Mouse (Mus musculus) layer of hippocampus, adult 18-20 months (tissue): ENCODE data around the gene Bag1. TPM values are rescaled to one million over a fixed set of nuclear protein-coding genes. Genes with fewer than 3 reads are reported as not detected.

Experiments
- DNase-seq, 2 experiments: peaks; one replicate each; pipeline ENCODE4 v3.0.0; 2022; ENCODE audit warnings: low spot score in 2 of 2
- microRNA-seq, 2 experiments: library from miRNA; unstranded; fragments of <30 nt; microRNA quantifications; one replicate each; pipeline ENCODE4 v1.2.0; 2021
- total RNA-seq, 2 experiments: library from RNA; stranded (reverse); gene quantifications; 2 replicates each; pipeline ENCODE4 v1.2.3; 2021

Gene Bag1
- total RNA-seq, 2 experiments from 2014 or later = 154 to 156 TPM

GRCm38 (mm10) chr4:40889252-40889651 is 58.8 kb downstream of the Bag1 start:
- DNase-seq = no peak

- DNase-seq = no peak
Observed at GRCm38 (mm10) chr4:40888839-40889238, 59.3 kb downstream of the Bag1 start.

Small RNA genes lying within 50 kb of the gene (microRNA-seq; reads per million reads assigned to microRNA genes)
- 0.59 to 0.99 reads per million in 2 experiments for gene Mir3094

Other genes with a start within 250 kb of the Bag1 start
- 10 to 100 TPM; 29.5 to 31.2 TPM for gene Aptx, start 245.1 kb downstream of the Bag1 start, total RNA-seq
- 100 to 1,000 TPM; 333 to 347 TPM for gene Dnaja1, start 226.1 kb downstream of the Bag1 start, total RNA-seq
- 10 to 100 TPM; 48.9 to 55.4 TPM for gene Smu1, start 190.4 kb downstream of the Bag1 start, total RNA-seq
- gene B4galt1, start 94.3 kb downstream of the Bag1 start, total RNA-seq = 1 to 10 TPM; 7.0 to 7.6 TPM
- gene Spink4, start 28.2 kb downstream of the Bag1 start, total RNA-seq = not detected
- 10 to 100 TPM; 85.7 to 87.2 TPM for gene Chmp5, start 113 bp upstream of the Bag1 start, total RNA-seq
- gene Nfx1, start 22.6 kb upstream of the Bag1 start, total RNA-seq = 10 to 100 TPM; 65.6 to 68.7 TPM
- under 1 TPM in 1 of 2 experiments, not detected in 1; 0.15 TPM for gene Aqp7, start 99.8 kb upstream of the Bag1 start, total RNA-seq
- not detected for gene Aqp3, start 149.9 kb upstream of the Bag1 start, total RNA-seq
- 100 to 1,000 TPM; 107 to 108 TPM for gene Nol6, start 176.2 kb upstream of the Bag1 start, total RNA-seq
- 10 to 100 TPM; 78.4 to 78.6 TPM for gene Ube2r2, start 187.4 kb upstream of the Bag1 start, total RNA-seq